Mouse (Mus musculus): ENCODE measurements around the gene Gramd4. TPM values are rescaled to one million over a fixed set of nuclear protein-coding genes. Genes with fewer than 3 reads are reported as not detected.
"Not testable (repeated sequence)": the region's sequence is repeated elsewhere in the genome, so short reads cannot be mapped to it uniquely, and the experiment has no call there.

Gramd4 gene
- total and polyA plus RNA-seq, 3 experiments, result 10.5 to 19.5 (median 13.8) TPM

GRCm38 (mm10) chr15:86091201-86091997 is 33.9 kb downstream of the Gramd4 start:
- no peak for DNase-seq

DNA sequence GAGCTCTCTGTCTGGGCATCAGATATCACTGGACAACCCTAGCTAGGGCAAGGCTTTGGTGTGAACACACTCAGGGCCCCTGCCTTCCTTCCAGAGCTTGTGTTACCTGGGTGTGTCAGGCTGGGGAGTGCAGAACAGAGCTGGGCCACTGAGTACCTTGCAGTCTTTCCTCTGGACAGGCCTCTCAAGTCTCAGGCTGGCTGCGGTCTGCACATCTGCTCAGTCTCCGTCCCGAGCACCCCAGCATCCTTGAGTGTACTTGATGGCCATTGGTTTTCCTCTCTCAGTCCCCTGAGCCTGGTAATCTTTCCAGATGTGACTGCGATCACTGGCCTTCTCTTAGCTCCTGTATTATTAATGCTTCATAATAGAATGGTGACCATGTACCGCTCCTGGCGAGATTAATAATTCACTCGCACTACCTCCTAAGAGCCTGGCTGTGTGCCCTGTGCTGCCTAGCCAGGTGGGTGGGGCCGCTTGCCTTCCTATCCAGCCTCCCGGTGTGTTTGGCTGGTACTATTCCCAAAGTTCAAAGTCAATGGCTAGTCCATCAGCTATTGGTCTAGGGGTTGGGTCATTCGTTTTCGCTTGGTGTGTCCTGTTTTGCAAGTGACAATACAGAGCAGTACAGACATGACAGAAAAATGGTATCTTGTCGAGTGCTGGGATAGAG is 34.6 kb downstream of the Gramd4 start:
- peak; percentile 46 for DNase-seq

DNA sequence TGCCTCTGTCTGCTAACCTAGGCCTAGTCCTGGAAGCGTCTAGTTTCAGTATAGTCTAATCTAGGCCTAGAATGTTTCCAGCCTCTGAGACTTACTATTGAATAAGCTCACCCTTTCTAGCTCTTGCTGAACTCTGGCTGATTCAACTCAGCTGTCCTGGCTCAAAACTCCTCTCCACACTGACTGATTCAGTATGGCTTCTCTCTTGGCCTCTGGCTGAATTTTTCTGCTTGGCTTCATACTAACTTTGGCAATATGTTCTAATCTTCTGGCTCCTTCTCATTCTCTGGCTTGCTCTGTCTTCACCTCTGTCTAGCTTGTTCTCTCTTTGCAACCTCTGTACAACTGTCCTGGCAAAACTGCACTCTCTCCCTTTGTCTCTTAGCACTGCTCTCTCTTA is 35.7 kb downstream of the Gramd4 start:
- DNase-seq, result no peak

- DNase-seq, result no peak
Measured at GRCm38 (mm10) chr15:86094324-86095121, 37.0 kb downstream of the Gramd4 start.

- DNase-seq, result no peak
Measured at GRCm38 (mm10) chr15:86095722-86096603, 38.5 kb downstream of the Gramd4 start.

GRCm38 (mm10) chr15:86096604-86097020 is 39.1 kb downstream of the Gramd4 start:
- DNase-seq, result not testable (repeated sequence)

- no peak for DNase-seq
Measured at GRCm38 (mm10) chr15:86097871-86098270, 40.4 kb downstream of the Gramd4 start.

GRCm38 (mm10) chr15:86101585-86101984 is 44.1 kb downstream of the Gramd4 start:
- no peak for DNase-seq

- no peak for DNase-seq
Measured at GRCm38 (mm10) chr15:86102308-86102707, 44.8 kb downstream of the Gramd4 start.

- no peak for DNase-seq
Measured at GRCm38 (mm10) chr15:86104401-86105344, 47.2 kb downstream of the Gramd4 start.

GRCm38 (mm10) chr15:86105345-86105697 is 47.8 kb downstream of the Gramd4 start:
- DNase-seq, result no peak

DNA sequence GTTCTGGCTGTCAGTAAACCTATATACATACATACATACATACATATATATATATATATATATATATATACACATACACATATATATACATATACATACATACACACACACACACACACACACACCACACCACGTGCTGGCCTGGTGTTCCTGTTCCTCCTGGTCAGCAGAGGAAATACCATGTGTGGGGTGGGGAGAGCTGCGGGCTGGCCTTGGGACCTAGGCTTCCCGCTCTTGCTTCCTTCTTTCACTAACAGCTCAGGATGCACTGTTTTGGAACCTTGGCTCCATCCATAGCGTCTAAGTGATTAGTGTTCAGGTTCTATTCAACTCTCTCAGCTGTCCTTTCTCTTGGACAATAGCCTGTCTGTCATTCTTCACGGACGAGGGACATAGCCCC is 48.3 kb downstream of the Gramd4 start:
- no peak for DNase-seq

GRCm38 (mm10) chr15:86107831-86108471 is 50.5 kb downstream of the Gramd4 start:
- DNase-seq, result no peak

DNA sequence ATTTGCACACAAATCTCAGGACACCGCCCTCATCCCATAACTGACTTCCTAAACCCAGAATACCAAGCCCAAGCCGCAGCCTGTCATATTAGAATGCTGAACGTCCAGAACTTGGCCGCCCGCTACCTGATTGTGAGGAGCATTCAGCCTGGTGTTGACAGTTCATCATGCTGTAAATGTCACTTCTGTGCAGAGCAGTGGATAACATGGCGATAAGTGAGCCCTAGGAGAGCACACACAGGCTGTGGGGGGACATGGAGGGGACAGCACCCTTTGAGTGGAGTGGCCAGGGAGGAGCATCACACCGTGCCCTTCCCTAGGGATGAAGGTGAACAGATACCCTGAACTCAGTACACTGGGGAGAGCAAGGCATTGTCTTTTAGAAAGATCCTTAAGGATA is 51.8 kb downstream of the Gramd4 start:
- no peak for DNase-seq

DNA sequence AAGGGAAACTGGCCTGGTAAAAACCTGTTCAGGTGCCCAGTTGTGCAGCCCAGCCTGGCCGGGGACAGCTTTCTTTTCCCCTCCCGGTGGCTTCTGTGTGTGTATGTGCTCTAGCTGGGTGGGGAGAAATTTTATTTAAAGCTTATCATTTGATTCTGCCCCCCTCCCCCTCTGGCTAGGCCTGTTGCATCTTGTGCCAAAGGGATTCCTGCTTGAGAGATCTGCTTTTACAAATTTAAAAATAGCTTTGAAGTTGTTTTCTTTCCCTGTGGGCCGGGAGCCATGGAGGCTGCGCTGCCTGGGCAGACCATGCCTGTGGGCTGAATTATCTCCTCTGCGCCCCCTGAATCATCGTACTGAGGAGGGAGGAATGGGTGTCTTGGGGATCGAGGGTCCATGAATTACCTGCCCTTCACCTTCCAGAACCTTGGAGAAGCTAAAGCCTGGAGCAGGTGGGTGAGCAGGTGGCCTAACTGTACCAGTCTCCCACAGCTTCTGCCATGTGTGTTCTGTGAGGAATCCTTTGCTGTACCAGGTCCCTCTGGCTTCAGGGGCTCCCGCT is 52.2 kb downstream of the Gramd4 start:
- DNase-seq, result peak; percentile 35

- peak; percentile 47 for DNase-seq
Measured at GRCm38 (mm10) chr15:86110361-86111103, 53.0 kb downstream of the Gramd4 start.

DNA sequence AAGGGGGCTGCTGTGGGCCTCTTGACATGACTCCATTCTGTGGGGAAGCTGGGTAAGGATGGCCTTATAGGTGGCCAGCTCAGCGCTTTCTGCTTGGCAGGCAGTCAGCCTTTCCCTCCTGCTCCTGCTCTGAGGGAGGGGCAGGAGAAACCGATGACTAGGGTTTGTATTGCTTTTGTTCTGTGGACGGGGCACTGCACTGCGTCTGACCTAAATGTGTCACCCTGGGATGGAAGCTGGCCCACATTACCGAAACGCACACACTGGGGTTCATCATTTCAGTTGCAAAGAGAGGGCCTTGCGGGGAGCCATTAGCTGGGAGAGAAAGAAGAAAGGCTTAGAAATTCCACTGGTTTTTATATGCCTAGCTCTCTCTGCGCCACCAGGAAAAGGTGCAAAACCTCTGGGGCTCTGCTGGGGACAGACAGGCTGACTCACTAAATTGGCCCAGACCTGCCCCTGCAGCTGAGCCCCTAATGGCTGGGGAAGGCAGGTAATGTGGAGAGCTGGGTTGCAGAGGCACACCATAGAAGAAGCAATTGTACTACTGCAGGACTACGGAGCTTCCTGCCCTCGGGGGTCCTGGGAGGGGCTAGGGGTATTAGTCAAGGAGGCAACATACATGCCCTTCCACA is 55.3 kb downstream of the Gramd4 start:
- DNase-seq, result peak; percentile 77

- DNase-seq, result no peak
Measured at GRCm38 (mm10) chr15:86113342-86113710, 55.8 kb downstream of the Gramd4 start.

All from adrenal gland, adult 2 months (tissue).